Mouse (Mus musculus): ENCODE data around the gene Col12a1.
"Not testable (repeated sequence)": the region's sequence is repeated elsewhere in the genome, so short reads cannot be mapped to it uniquely, and the experiment has no call there.

The Col12a1 gene

GRCm38 (mm10) chr9:79689771-79690535, 28.7 kb downstream of the Col12a1 start:
- DNase-seq (ENCODE audit: low spot score), result no peak

GRCm38 (mm10) chr9:79689342-79689741, 29.3 kb downstream of the Col12a1 start:
- DNase-seq (ENCODE audit: low spot score), result no peak

GRCm38 (mm10) chr9:79687227-79687626, 31.4 kb downstream of the Col12a1 start:
- DNase-seq (ENCODE audit: low spot score), result no peak

GRCm38 (mm10) chr9:79686049-79686448, 32.6 kb downstream of the Col12a1 start:
- DNase-seq (ENCODE audit: low spot score), result no peak

- DNase-seq (ENCODE audit: low spot score), result no peak
These were observed 38.0 kb downstream of the Col12a1 start for GRCm38 (mm10) chr9:79680453-79681240.

GRCm38 (mm10) chr9:79668806-79669205, 49.8 kb downstream of the Col12a1 start:
- DNase-seq (ENCODE audit: low spot score), result not testable (repeated sequence)

GRCm38 (mm10) chr9:79653327-79654150, 65.1 kb downstream of the Col12a1 start:
- no peak for DNase-seq (ENCODE audit: low spot score)

GRCm38 (mm10) chr9:79648587-79648986, 70.0 kb downstream of the Col12a1 start:
- DNase-seq (ENCODE audit: low spot score), result no peak

GRCm38 (mm10) chr9:79645757-79646156, 72.9 kb downstream of the Col12a1 start:
- DNase-seq (ENCODE audit: low spot score), result no peak

GRCm38 (mm10) chr9:79639430-79640090, 79.1 kb downstream of the Col12a1 start:
- no peak for DNase-seq (ENCODE audit: low spot score)

- DNase-seq (ENCODE audit: low spot score), result no peak
These were observed 80.8 kb downstream of the Col12a1 start for GRCm38 (mm10) chr9:79637879-79638278.

GRCm38 (mm10) chr9:79634076-79634475, 84.6 kb downstream of the Col12a1 start:
- no peak for DNase-seq (ENCODE audit: low spot score)

GRCm38 (mm10) chr9:79631186-79631585, 87.4 kb downstream of the Col12a1 start:
- no peak for DNase-seq (ENCODE audit: low spot score)

- no peak for DNase-seq (ENCODE audit: low spot score)
These were observed 99.6 kb downstream of the Col12a1 start for GRCm38 (mm10) chr9:79618839-79619597.

GRCm38 (mm10) chr9:79617336-79617735, 101.3 kb downstream of the Col12a1 start:
- no peak for DNase-seq (ENCODE audit: low spot score)

GRCm38 (mm10) chr9:79616040-79616439, 102.6 kb downstream of the Col12a1 start:
- no peak for DNase-seq (ENCODE audit: low spot score)

GRCm38 (mm10) chr9:79610286-79610685, 108.3 kb downstream of the Col12a1 start:
- no peak for DNase-seq (ENCODE audit: low spot score)

- DNase-seq (ENCODE audit: low spot score), result no peak
These were observed 109.0 kb downstream of the Col12a1 start for GRCm38 (mm10) chr9:79609661-79610060.

GRCm38 (mm10) chr9:79608795-79609194, 109.8 kb downstream of the Col12a1 start:
- no peak for DNase-seq (ENCODE audit: low spot score)

GRCm38 (mm10) chr9:79608062-79608531, 110.5 kb downstream of the Col12a1 start:
- DNase-seq (ENCODE audit: low spot score), result no peak

GRCm38 (mm10) chr9:79606122-79606521, 112.5 kb downstream of the Col12a1 start:
- no peak for DNase-seq (ENCODE audit: low spot score)
